Mouse (Mus musculus) MEL (cell line): ENCODE measurements at regions not wholly inside any gene's neighbourhood (a gene's known extent, or its start where the extent isn't known, plus 50 kb on each side); places are given as distances from the start of the nearest gene placed in this dataset.

Source experiments
- DNase-seq: peaks from one replicate; pipeline ENCODE4 v3.0.0; 2011; ENCODE audit warnings: low read depth, low spot score
- H3K27ac ChIP-seq: 2 replicates; pipeline ENCODE4 v1.5.1; 2012; ENCODE audit warnings: low read depth, mild to moderate bottlenecking, control low read depth, low read length, moderate library complexity; ENCODE audit not compliant: control insufficient read depth
- H3K27me3 ChIP-seq, 2 experiments: fragments of 150-350 bp in 1 of 2; sonication (generic) in 1 of 2; 2 replicates each; pipeline ENCODE4 v1.6.1; 2012; ENCODE audit warnings: low read length in 2 of 2, mild to moderate bottlenecking in 2 of 2, improper control_type of control experiment in 1 of 2, moderate library complexity in 1 of 2; ENCODE audit not compliant: insufficient read depth in 2 of 2, control insufficient read depth in 1 of 2
- H3K36me3 ChIP-seq, 2 experiments: 2 replicates each; pipeline ENCODE4 v1.6.1; 2012 to 2014; ENCODE audit warnings: low read length in 2 of 2, improper control_type of control experiment in 1 of 2, inconsistent platforms in 1 of 2, mild to moderate bottlenecking in 1 of 2; ENCODE audit not compliant: insufficient read depth in 2 of 2, control insufficient read depth in 1 of 2
- H3K4me1 ChIP-seq, 2 experiments: fragments of 150-350 bp in 1 of 2; sonication (generic) in 1 of 2; 2 replicates each; pipeline ENCODE4 v1.6.1; 2012; ENCODE audit warnings: low read length in 2 of 2, improper control_type of control experiment in 1 of 2, mild to moderate bottlenecking in 1 of 2; ENCODE audit not compliant: insufficient read depth in 2 of 2, control insufficient read depth in 1 of 2
- H3K4me3 ChIP-seq, 2 experiments: fragments of 150-350 bp in 1 of 2; sonication (generic) in 1 of 2; 2 replicates each; pipeline ENCODE4 v1.5.1; 2012; ENCODE audit warnings: low read depth in 2 of 2, low read length in 2 of 2, mild to moderate bottlenecking in 2 of 2, moderate library complexity in 2 of 2, control low read depth in 1 of 2, improper control_type of control experiment in 1 of 2; ENCODE audit not compliant: control insufficient read depth in 1 of 2, insufficient read depth in 1 of 2
- H3K79me2 ChIP-seq: 2 replicates; pipeline ENCODE4 v1.6.1; 2012; ENCODE audit warnings: mild to moderate bottlenecking, low read length, moderate library complexity; ENCODE audit not compliant: control insufficient read depth, poor library complexity, insufficient read depth
- H3K9ac ChIP-seq: 2 replicates; pipeline ENCODE4 v1.6.1; 2012; ENCODE audit warnings: low read depth, mild to moderate bottlenecking, control low read depth, low read length, moderate library complexity; ENCODE audit not compliant: control insufficient read depth, poor library complexity, severe bottlenecking
- H3K9me3 ChIP-seq: fragments of 150-350 bp; sonication (generic); replicated peaks from 2 replicates; pipeline ENCODE4 v1.6.1; 2012; ENCODE audit warnings: mild to moderate bottlenecking, low read length, improper control_type of control experiment, moderate library complexity; ENCODE audit not compliant: insufficient read depth
- BHLHE40 ChIP-seq: IDR thresholded peaks from 2 replicates; pipeline ENCODE4 v1.6.1; 2012; ENCODE audit warnings: low read depth, mild to moderate bottlenecking, inconsistent platforms, low read length, improper control_type of control experiment, borderline replicate concordance
- CHD1 ChIP-seq: IDR thresholded peaks from 2 replicates; pipeline ENCODE4 v1.6.1; 2012; ENCODE audit warnings: low read depth, mild to moderate bottlenecking, inconsistent platforms, low read length, improper control_type of control experiment
- CTCF ChIP-seq, 3 experiments: IDR thresholded peaks in 2 of 3; conservative IDR thresholded peaks in 1 of 3; 2 replicates each; pipeline ENCODE4 v1.5.1; 2011 to 2012; ENCODE audit warnings: low read length in 3 of 3, low read depth in 2 of 3, mild to moderate bottlenecking in 2 of 3, improper control_type of control experiment in 1 of 3, inconsistent platforms in 1 of 3, mixed read lengths in 1 of 3, moderate library complexity in 1 of 3; ENCODE audit not compliant: control insufficient read depth in 1 of 3, insufficient read depth in 1 of 3, poor library complexity in 1 of 3, severe bottlenecking in 1 of 3
- ELF1 ChIP-seq: IDR thresholded peaks from 2 replicates; pipeline ENCODE4 v1.6.1; 2014; ENCODE audit warnings: low read depth, mild to moderate bottlenecking, inconsistent platforms, low read length, improper control_type of control experiment, moderate library complexity
- JUND ChIP-seq: IDR thresholded peaks from 2 replicates; pipeline ENCODE4 v1.6.1; 2011; ENCODE audit warnings: low read depth, mild to moderate bottlenecking, improper control_type of control experiment, low read length
- MAZ ChIP-seq: IDR thresholded peaks from 2 replicates; pipeline ENCODE4 v1.6.1; 2012; ENCODE audit warnings: low read depth, mild to moderate bottlenecking, inconsistent platforms, low read length, improper control_type of control experiment
- MEF2A ChIP-seq: IDR thresholded peaks from 2 replicates; pipeline ENCODE4 v1.6.1; 2014; ENCODE audit warnings: low read depth, mild to moderate bottlenecking, inconsistent platforms, low read length, improper control_type of control experiment; ENCODE audit not compliant: poor library complexity, insufficient replicate concordance, severe bottlenecking; ENCODE audit errors: extremely low read depth
- MXI1 ChIP-seq: IDR thresholded peaks from 2 replicates; pipeline ENCODE4 v1.6.1; 2011; ENCODE audit warnings: mild to moderate bottlenecking, low read depth, low read length, improper control_type of control experiment
- POLR2AphosphoS5 ChIP-seq: IDR thresholded peaks from 2 replicates; pipeline ENCODE4 v1.6.1; 2012; ENCODE audit warnings: low read depth, borderline replicate concordance, mild to moderate bottlenecking, inconsistent platforms, low read length, moderate library complexity, mixed read lengths
- TAL1 ChIP-seq: IDR thresholded peaks from 2 replicates; pipeline ENCODE4 v1.6.1; 2012; ENCODE audit warnings: mild to moderate bottlenecking, inconsistent platforms, low read length, moderate library complexity, mixed read lengths
- TCF12 ChIP-seq: IDR thresholded peaks from 2 replicates; pipeline ENCODE4 v1.6.1; 2014; ENCODE audit warnings: low read depth, mild to moderate bottlenecking, inconsistent platforms, low read length, improper control_type of control experiment, moderate library complexity
- UBTF ChIP-seq: IDR thresholded peaks from 2 replicates; pipeline ENCODE4 v1.6.1; 2012; ENCODE audit warnings: low read depth, mild to moderate bottlenecking, inconsistent platforms, low read length, improper control_type of control experiment, moderate library complexity, borderline replicate concordance; ENCODE audit not compliant: insufficient read depth
- USF1 ChIP-seq: IDR thresholded peaks from 2 replicates; pipeline ENCODE4 v1.6.1; 2014; ENCODE audit warnings: low read depth, mild to moderate bottlenecking, inconsistent platforms, low read length, improper control_type of control experiment, moderate library complexity
- USF2 ChIP-seq, 2 experiments: IDR thresholded peaks; 2 replicates each; pipeline ENCODE4 v1.6.1; 2011 to 2012; ENCODE audit warnings: improper control_type of control experiment in 2 of 2, low read length in 2 of 2, borderline replicate concordance in 1 of 2, inconsistent platforms in 1 of 2, low read depth in 1 of 2, mild to moderate bottlenecking in 1 of 2; ENCODE audit not compliant: insufficient read depth in 1 of 2
- ZKSCAN1 ChIP-seq: IDR thresholded peaks from 2 replicates; pipeline ENCODE4 v1.6.1; 2012; ENCODE audit warnings: low read depth, mild to moderate bottlenecking, inconsistent platforms, low read length, improper control_type of control experiment, moderate library complexity

- H3K4me1 ChIP-seq: no peaks in the 10 kb centered on the region
- no peak overlapping the region for H3K9ac ChIP-seq
- no peaks in the 10 kb centered on the region for H3K9me3 ChIP-seq
- TF ChIP-seq CTCF (IDR thresholded peaks at IDR 0.05 in 2 of 3, conservative IDR thresholded peaks at IDR 0.05 in 1 of 3; ENCODE audit: control insufficient read depth in 1 of 3, insufficient read depth in 1 of 3, low read depth in 2 of 3, low read length in 3 of 3, poor library complexity in 1 of 3, severe bottlenecking in 1 of 3): peak in 1 of 3 experiments; percentile 5; a peak in 1 of 6 replicates
- TF ChIP-seq TAL1: no peak
- TF ChIP-seq TCF12: no peak
- no peaks in the 10 kb centered on the region for H3K79me2 ChIP-seq
- no peak for DNase-seq
- no peaks in the 10 kb centered on the region for H3K27me3 ChIP-seq
- H3K27ac ChIP-seq: no peak overlapping the region
- H3K4me3 ChIP-seq: no peak overlapping the region
- no peaks in the 10 kb centered on the region for H3K36me3 ChIP-seq
Observed at GRCm38 (mm10) chr3:34759942-34760640, 109.9 kb downstream of the Sox2 start.

DNA sequence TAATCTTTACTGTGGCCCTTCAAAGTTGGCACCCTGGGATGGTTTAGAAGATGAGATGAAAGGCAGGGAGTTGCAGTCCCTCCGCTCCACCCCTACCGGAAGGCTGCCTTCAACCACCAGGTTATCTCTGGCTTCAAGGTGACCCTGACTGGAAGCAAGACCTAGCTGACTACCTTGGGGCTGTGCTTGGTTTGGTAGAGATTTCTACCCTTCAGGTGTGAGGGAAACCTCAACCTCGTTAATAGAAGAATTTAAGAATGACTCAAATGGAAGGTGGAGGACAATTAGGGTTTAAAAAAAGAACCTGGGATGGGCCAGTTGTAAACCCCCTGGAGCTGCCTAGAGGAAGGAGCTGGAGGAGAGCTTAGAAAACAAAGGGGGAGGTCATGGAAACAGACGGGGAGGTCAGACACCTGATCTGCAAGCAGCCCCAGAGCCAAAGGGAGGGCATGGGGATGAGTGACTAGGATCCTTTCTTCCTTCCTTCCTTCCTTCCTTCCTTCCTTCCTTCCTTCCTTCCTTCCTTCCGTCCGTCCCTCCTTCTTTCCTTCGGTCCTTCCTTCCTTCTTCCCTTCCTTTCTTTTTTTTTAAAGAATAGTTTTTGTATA, 111.1 kb downstream of the Sox2 start:
- no peaks in the 10 kb centered on the region for H3K79me2 ChIP-seq
- H3K9me3 ChIP-seq: no peaks in the 10 kb centered on the region
- DNase-seq: no peak
- no peaks in the 10 kb centered on the region for H3K4me1 ChIP-seq
- H3K27ac ChIP-seq: no peak overlapping the region
- H3K27me3 ChIP-seq: no peaks in the 10 kb centered on the region
- H3K4me3 ChIP-seq: no peak overlapping the region
- H3K36me3 ChIP-seq: no peaks in the 10 kb centered on the region
- H3K9ac ChIP-seq: no peak overlapping the region
- TF ChIP-seq ZKSCAN1 (no peak), POLR2AphosphoS5 (no peak), ELF1 (no peak), MAZ (no peak), CTCF (IDR thresholded peaks at IDR 0.05 in 2 of 3, conservative IDR thresholded peaks at IDR 0.05 in 1 of 3; ENCODE audit: control insufficient read depth in 1 of 3, insufficient read depth in 1 of 3, low read depth in 2 of 3, low read length in 3 of 3, poor library complexity in 1 of 3, severe bottlenecking in 1 of 3) (no peak), USF1 (no peak), MEF2A (no peak), USF2 (IDR thresholded peaks at IDR 0.05; ENCODE audit: borderline replicate concordance in 1 of 2, insufficient read depth in 1 of 2, low read depth in 1 of 2, low read length in 2 of 2) (no peak), JUND (no peak), MXI1 (no peak), BHLHE40 (no peak), UBTF (no peak), TCF12 (no peak), CHD1 (no peak)
